Mouse (Mus musculus): Measurements from ENCODE around the gene Emc7. TPM values are rescaled to one million over a fixed set of nuclear protein-coding genes. Genes with fewer than 3 reads are reported as not detected.
A peak's percentile ranks its signal among the peaks of the same experiment; 100 is the strongest.
"Not testable (repeated sequence)": the region's sequence is repeated elsewhere in the genome, so short reads cannot be mapped to it uniquely, and the experiment has no call there.

The Emc7 gene
- polyA plus RNA-seq, 1 experiment = 19.8 TPM

GRCm38 (mm10) chr2:112449597-112450296 lies 5.0 kb upstream of the Emc7 start:
- Histone ChIP-seq H3K36me3 (ENCODE audit: control insufficient read depth, insufficient read depth) (no peaks in the 10 kb centered on the region), H3K27me3 (ENCODE audit: control insufficient read depth, insufficient read depth, insufficient read length) (no peaks in the 10 kb centered on the region), H3K4me2 (ENCODE audit: low read depth) (no peak overlapping the region), H3ac (ENCODE audit: control insufficient read depth, insufficient read length) (no peak overlapping the region), H3K4me3 (no peak overlapping the region), H3K79me2 (ENCODE audit: control insufficient read depth, insufficient read depth) (no peaks in the 10 kb centered on the region)
- TF ChIP-seq MAX (IDR thresholded peaks at IDR 0.05; ENCODE audit: low read depth) = no peak
- no peak for TF ChIP-seq USF1 (IDR thresholded peaks at IDR 0.05; ENCODE audit: low read depth)
- TF ChIP-seq SRF (IDR thresholded peaks at IDR 0.05; ENCODE audit: control insufficient read depth, insufficient read length, low read depth) = no peak
- no peak for TF ChIP-seq TCF3 (IDR thresholded peaks at IDR 0.05; ENCODE audit: insufficient read length, low read depth)

GRCm38 (mm10) chr2:112452513-112452912 lies 2.3 kb upstream of the Emc7 start:
- not testable (repeated sequence) for H3K36me3 ChIP-seq (ENCODE audit: control insufficient read depth, insufficient read depth); H3K4me2 ChIP-seq (ENCODE audit: low read depth); H3ac ChIP-seq (ENCODE audit: control insufficient read depth, insufficient read length); H3K4me3 ChIP-seq; H3K27me3 ChIP-seq (ENCODE audit: control insufficient read depth, insufficient read depth, insufficient read length)
- H3K79me2 ChIP-seq (ENCODE audit: control insufficient read depth, insufficient read depth) = peaks cover 28% of the 10 kb centered on the region

DNA sequence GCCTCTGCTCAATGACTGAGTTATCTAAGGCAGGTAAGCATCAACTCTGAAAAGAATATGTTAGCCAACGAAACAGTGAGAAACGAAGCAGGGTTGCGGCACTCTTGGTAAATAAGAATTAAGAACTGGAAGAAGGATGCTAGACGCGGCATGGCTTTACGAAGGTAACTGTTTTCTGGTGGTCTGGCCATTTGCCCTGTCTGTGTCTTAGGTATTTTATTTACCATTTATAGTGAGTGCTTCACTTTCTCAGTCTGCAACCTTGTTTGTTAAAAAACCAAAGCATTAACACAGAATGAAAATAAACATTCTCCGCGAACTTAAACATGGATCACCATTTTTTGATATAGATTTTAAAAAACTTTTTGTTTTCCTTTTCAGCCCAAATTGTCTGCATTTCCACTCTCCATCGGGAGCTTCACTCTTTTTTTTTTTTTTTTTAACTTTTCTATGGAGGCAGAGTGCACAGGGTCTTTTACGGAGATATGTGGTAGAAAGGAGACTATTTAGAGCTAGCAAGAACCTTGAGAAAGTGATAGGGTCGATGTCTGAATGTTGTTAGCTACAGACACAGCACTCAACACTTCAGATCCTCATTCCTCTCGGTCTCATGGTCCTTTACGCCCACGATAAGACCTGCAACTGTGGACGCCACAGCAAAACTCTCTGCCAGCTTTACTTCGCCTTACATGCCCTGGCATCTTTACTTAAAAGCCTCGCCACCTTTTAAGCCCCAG lies 504 bp upstream of the Emc7 start:
- Histone ChIP-seq H3K27me3 (ENCODE audit: control insufficient read depth, insufficient read depth, insufficient read length) (no peaks in the 10 kb centered on the region), H3K79me2 (ENCODE audit: control insufficient read depth, insufficient read depth) (peaks cover 43% of the 10 kb centered on the region), H3K4me3 (peak overlapping the region; percentile 88), H3K36me3 (ENCODE audit: control insufficient read depth, insufficient read depth) (no peaks in the 10 kb centered on the region), H3ac (ENCODE audit: control insufficient read depth, insufficient read length) (peak overlapping the region; percentile 79), H3K4me2 (ENCODE audit: low read depth) (peak overlapping the region; percentile 85)
- TF ChIP-seq CEBPB (IDR thresholded peaks at IDR 0.05; ENCODE audit: insufficient read depth, poor library complexity, severe bottlenecking) = no peak
- no peak for TF ChIP-seq MYOG (IDR thresholded peaks at IDR 0.05; ENCODE audit: control insufficient read depth in 1 of 3, insufficient read depth in 1 of 3, insufficient read length in 2 of 3, low read depth in 2 of 3)
- TF ChIP-seq MAX (IDR thresholded peaks at IDR 0.05; ENCODE audit: low read depth) = no peak
- no peak for TF ChIP-seq USF1 (IDR thresholded peaks at IDR 0.05; ENCODE audit: low read depth)
- TF ChIP-seq POLR2A (IDR thresholded peaks at IDR 0.05; ENCODE audit: insufficient read length, low read depth) = no peak
- no peak for TF ChIP-seq TCF3 (IDR thresholded peaks at IDR 0.05; ENCODE audit: insufficient read length, low read depth)
- no peak for TF ChIP-seq SRF (IDR thresholded peaks at IDR 0.05; ENCODE audit: control insufficient read depth, insufficient read length, low read depth)
- no peak for TF ChIP-seq REST (IDR thresholded peaks at IDR 0.05; ENCODE audit: insufficient read depth, insufficient read length)
- no peak for TF ChIP-seq MYOD1 (IDR thresholded peaks at IDR 0.05; ENCODE audit: control insufficient read depth in 1 of 3, insufficient read length in 2 of 3, low read depth in 2 of 3)
- TF ChIP-seq E2F4 (IDR thresholded peaks at IDR 0.05; ENCODE audit: insufficient read depth) = no peak
- TF ChIP-seq TCF12 (IDR thresholded peaks at IDR 0.05; ENCODE audit: insufficient read depth, poor library complexity, severe bottlenecking) = no peak
- TF ChIP-seq POLR2AphosphoS2 (IDR thresholded peaks at IDR 0.05; ENCODE audit: insufficient read length, low read depth) = no peak

DNA sequence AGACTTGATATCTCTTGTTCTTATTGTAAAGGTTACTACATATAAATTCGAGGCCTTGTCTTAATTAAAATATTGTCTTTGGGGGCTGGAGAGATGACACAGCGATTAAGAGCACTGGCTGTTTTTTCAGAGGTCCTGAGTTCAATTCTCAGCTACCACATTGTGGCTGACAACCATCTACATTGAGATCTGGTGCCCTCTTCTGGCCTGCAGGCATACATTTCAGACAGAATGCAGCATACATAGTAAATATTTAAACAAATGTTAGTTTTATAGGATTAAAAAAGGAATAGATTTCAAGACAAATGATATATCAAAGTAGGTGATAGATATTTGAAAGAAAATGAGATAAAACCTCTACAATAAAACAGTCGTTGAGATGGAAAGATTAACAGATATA lies 5.8 kb downstream of the Emc7 start:
- H3K27me3 ChIP-seq (ENCODE audit: control insufficient read depth, insufficient read depth, insufficient read length) = no peaks in the 10 kb centered on the region
- no peak overlapping the region for H3K4me2 ChIP-seq (ENCODE audit: low read depth)
- H3K36me3 ChIP-seq (ENCODE audit: control insufficient read depth, insufficient read depth) = peaks cover 25% of the 10 kb centered on the region
- no peak overlapping the region for H3K4me3 ChIP-seq
- TF ChIP-seq POLR2AphosphoS2 (IDR thresholded peaks at IDR 0.05; ENCODE audit: insufficient read length, low read depth) (no peak), MYOD1 (IDR thresholded peaks at IDR 0.05; ENCODE audit: control insufficient read depth in 1 of 3, insufficient read length in 2 of 3, low read depth in 2 of 3) (no peak), SRF (IDR thresholded peaks at IDR 0.05; ENCODE audit: control insufficient read depth, insufficient read length, low read depth) (no peak), REST (IDR thresholded peaks at IDR 0.05; ENCODE audit: insufficient read depth, insufficient read length) (no peak), POLR2A (IDR thresholded peaks at IDR 0.05; ENCODE audit: insufficient read length, low read depth) (no peak), MAX (IDR thresholded peaks at IDR 0.05; ENCODE audit: low read depth) (no peak), USF1 (IDR thresholded peaks at IDR 0.05; ENCODE audit: low read depth) (no peak), MYOG (IDR thresholded peaks at IDR 0.05; ENCODE audit: control insufficient read depth in 1 of 3, insufficient read depth in 1 of 3, insufficient read length in 2 of 3, low read depth in 2 of 3) (no peak), TCF12 (IDR thresholded peaks at IDR 0.05; ENCODE audit: insufficient read depth, poor library complexity, severe bottlenecking) (no peak)
- H3ac ChIP-seq (ENCODE audit: control insufficient read depth, insufficient read length) = no peak overlapping the region
- peaks cover 49% of the 10 kb centered on the region for H3K79me2 ChIP-seq (ENCODE audit: control insufficient read depth, insufficient read depth)

DNA sequence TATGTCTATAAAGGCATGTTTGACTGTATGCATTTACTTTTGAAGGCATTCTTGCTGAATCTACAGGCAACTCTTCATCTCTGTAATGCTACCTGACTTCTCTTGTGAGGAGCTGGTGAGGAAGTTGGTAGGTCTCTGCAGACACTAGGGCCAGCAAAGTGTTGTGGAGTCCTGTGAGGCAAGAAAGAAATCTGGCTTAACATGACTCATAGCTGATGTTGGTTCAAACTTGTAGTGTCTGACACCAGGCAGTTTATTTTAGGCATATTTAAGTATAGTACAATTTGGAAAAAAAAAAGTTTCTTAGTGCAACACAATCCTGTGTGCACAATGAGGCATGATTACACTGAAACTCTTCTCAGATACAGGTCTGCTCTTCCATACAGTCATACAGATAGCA lies 14.7 kb downstream of the Emc7 start:
- no peak overlapping the region for H3K4me2 ChIP-seq (ENCODE audit: low read depth)
- no peak overlapping the region for H3ac ChIP-seq (ENCODE audit: control insufficient read depth, insufficient read length)
- TF ChIP-seq POLR2A (IDR thresholded peaks at IDR 0.05; ENCODE audit: insufficient read length, low read depth) (no peak), MAX (IDR thresholded peaks at IDR 0.05; ENCODE audit: low read depth) (no peak), USF1 (IDR thresholded peaks at IDR 0.05; ENCODE audit: low read depth) (no peak)
- no peaks in the 10 kb centered on the region for H3K27me3 ChIP-seq (ENCODE audit: control insufficient read depth, insufficient read depth, insufficient read length)
- H3K4me3 ChIP-seq = no peak overlapping the region
- H3K79me2 ChIP-seq (ENCODE audit: control insufficient read depth, insufficient read depth) = no peaks in the 10 kb centered on the region
- peaks cover 31% of the 10 kb centered on the region for H3K36me3 ChIP-seq (ENCODE audit: control insufficient read depth, insufficient read depth)
